Mouse (Mus musculus) forebrain, postnatal 0 days (tissue): ENCODE data around the gene Zfp449. TPM values are rescaled to one million over a fixed set of nuclear protein-coding genes. Genes with fewer than 3 reads are reported as not detected.

ENCODE experiments used
- ATAC-seq: fragments of 200-750 bp; cut with Nextera tagmentation; 2 replicates; pipeline ENCODE4 v1.8.0; 2017; ENCODE audit warnings: mild to moderate bottlenecking, moderate library complexity
- DNase-seq: peaks from one replicate; pipeline ENCODE4 v3.0.0-alpha.2; 2015
- H3K27ac ChIP-seq: fragments of 300-500 bp; sonication (generic); 2 replicates; pipeline ENCODE4 v1.5.1; 2014; ENCODE audit warnings: low read depth, mild to moderate bottlenecking, antibody characterized with exemption, low read length, moderate library complexity, mixed read lengths
- H3K27me3 ChIP-seq: fragments of 300-500 bp; sonication (generic); 2 replicates; pipeline ENCODE4 v1.6.1; 2014; ENCODE audit warnings: mild to moderate bottlenecking, low read length, mixed read lengths; ENCODE audit not compliant: insufficient read depth
- H3K36me3 ChIP-seq: fragments of 300-500 bp; sonication (generic); 2 replicates; pipeline ENCODE4 v1.6.1; 2014; ENCODE audit warnings: mild to moderate bottlenecking, moderate library complexity; ENCODE audit not compliant: insufficient read depth
- H3K4me1 ChIP-seq: fragments of 300-500 bp; sonication (generic); 2 replicates; pipeline ENCODE4 v1.6.1; 2014; ENCODE audit warnings: antibody characterized with exemption; ENCODE audit not compliant: insufficient read depth
- H3K4me2 ChIP-seq: fragments of 300-500 bp; sonication (generic); 2 replicates; pipeline ENCODE4 v1.6.1; 2014; ENCODE audit warnings: low read depth, mild to moderate bottlenecking, moderate library complexity
- H3K4me3 ChIP-seq: fragments of 300-500 bp; sonication (generic); 2 replicates; pipeline ENCODE4 v1.5.1; 2014; ENCODE audit warnings: low read depth, low read length, mixed read lengths
- H3K9ac ChIP-seq: fragments of 300-500 bp; sonication (generic); 2 replicates; pipeline ENCODE4 v1.6.1; 2014; ENCODE audit warnings: mild to moderate bottlenecking
- H3K9me3 ChIP-seq: fragments of 300-500 bp; sonication (generic); 2 replicates; pipeline ENCODE4 v1.6.1; 2016; ENCODE audit warnings: low read length
- CTCF ChIP-seq: sonication (generic); IDR thresholded peaks from 2 replicates; pipeline ENCODE4 v1.5.1; 2016; ENCODE audit warnings: antibody characterized with exemption, control low read depth, low read depth
- WGBS: fragments of 180-500 bp; shearing (Covaris S2); extraction: QIAGEN DNeasy Blood & Tissue Kit; methylation state at CpG from one replicate; pipeline ENCODE4 v1.1.7; 2014; 5-methylcytosine and 5-hydroxymethylcytosine counted together
- polyA plus RNA-seq: library from polyadenylated mRNA; unstranded; fragments of >200 nt; fragmentation: Nextera tagmentation; extraction: Ambion mirVana; gene quantifications from 2 replicates; pipeline ENCODE4 v1.2.1, GENCODE M21; 2015
- total RNA-seq: library from RNA; depleted of rRNA; stranded (reverse); fragments of >200 nt; gene quantifications from 2 replicates; pipeline ENCODE4 v1.2.3, GENCODE M21; 2014; rRNA removed

Zfp449 gene
- total and polyA plus RNA-seq, 2 experiments from 2014 or later, result 2.8 to 7.7 TPM

- TF ChIP-seq CTCF, result no peak
- Histone ChIP-seq H3K36me3 (no peaks in the 10 kb centered on the region), H3K9me3 (no peaks in the 10 kb centered on the region), H3K9ac (no peak overlapping the region), H3K4me2 (no peak overlapping the region), H3K27ac (no peak overlapping the region), H3K27me3 (no peaks in the 10 kb centered on the region), H3K4me1 (no peaks in the 10 kb centered on the region), H3K4me3 (no peak overlapping the region)
- ATAC-seq (no peak), DNase-seq (no peak)
- WGBS, result 59% methylated on average over 5 of the region's 5 CpGs
These were observed 59.9 kb downstream of the Zfp449 start for GRCm38 (mm10) chrX:56406128-56406527.

Other genes with a start within 250 kb of the Zfp449 start
- gene 3830403N18Rik, start 209.8 kb upstream of the Zfp449 start, total RNA-seq, result not detected in 2 replicates
- 0.31 and 0.33 TPM in 2 replicates for gene 3830403N18Rik, start 209.8 kb upstream of the Zfp449 start, polyA plus RNA-seq
- gene Gm773, start 133.5 kb upstream of the Zfp449 start, total RNA-seq, result not detected in 2 replicates
- gene Gm773, start 133.5 kb upstream of the Zfp449 start, polyA plus RNA-seq, result not detected in 2 replicates
- gene Smim10l2a, start 28.2 kb downstream of the Zfp449 start, total RNA-seq, result 53.6 and 54.6 TPM in 2 replicates
- 29.9 and 40.2 TPM in 2 replicates for gene Smim10l2a, start 28.2 kb downstream of the Zfp449 start, polyA plus RNA-seq
- not detected in 2 replicates for gene Gm2174, start 101.6 kb downstream of the Zfp449 start, total RNA-seq
- gene Gm2174, start 101.6 kb downstream of the Zfp449 start, polyA plus RNA-seq, result 0.57 and 1.6 TPM in 2 replicates
- 22.4 and 33.7 TPM in 2 replicates for gene Ints6l, start 108.5 kb downstream of the Zfp449 start, total RNA-seq
- 9.8 and 10.1 TPM in 2 replicates for gene Ints6l, start 108.5 kb downstream of the Zfp449 start, polyA plus RNA-seq
- gene Gm10477, start 178.3 kb downstream of the Zfp449 start, total RNA-seq, result not detected in 2 replicates
- not detected in 2 replicates for gene Gm10477, start 178.3 kb downstream of the Zfp449 start, polyA plus RNA-seq
- gene Gm648, start 203.2 kb downstream of the Zfp449 start, total RNA-seq, result not detected in 2 replicates
- gene Gm648, start 203.2 kb downstream of the Zfp449 start, polyA plus RNA-seq, result 0.28 TPM in 1 of 2 replicates, not detected in the other